Mouse (Mus musculus): ENCODE data around the gene Actr1a.

Gene Actr1a

GRCm38 (mm10) chr19:46395109-46396009 lies at the start of gene Actr1a:
TSS of gene Actr1a (minus strand) at chr19:46395748.
- peak; percentile 96 for DNase-seq

GRCm38 (mm10) chr19:46444209-46444608 lies 48.7 kb upstream of the Actr1a start:
- peak; percentile 85 for DNase-seq

GRCm38 (mm10) chr19:46443509-46443908 lies 48.0 kb upstream of the Actr1a start:
- DNase-seq, result no peak

GRCm38 (mm10) chr19:46435492-46435891 lies 39.9 kb upstream of the Actr1a start:
- DNase-seq, result no peak

GRCm38 (mm10) chr19:46434591-46434990 lies 39.0 kb upstream of the Actr1a start:
- no peak for DNase-seq

GRCm38 (mm10) chr19:46434148-46434547 lies 38.6 kb upstream of the Actr1a start:
- no peak for DNase-seq

GRCm38 (mm10) chr19:46433712-46434111 lies 38.2 kb upstream of the Actr1a start:
- DNase-seq, result no peak

GRCm38 (mm10) chr19:46429250-46429649 lies 33.7 kb upstream of the Actr1a start:
- DNase-seq, result no peak

GRCm38 (mm10) chr19:46426488-46426887 lies 30.9 kb upstream of the Actr1a start:
- DNase-seq, result no peak

- DNase-seq, result no peak
Measured at GRCm38 (mm10) chr19:46425266-46425665, 29.7 kb upstream of the Actr1a start.

GRCm38 (mm10) chr19:46422384-46423338 lies 27.1 kb upstream of the Actr1a start:
- DNase-seq, result peak; percentile 85

- no peak for DNase-seq
Measured at GRCm38 (mm10) chr19:46420410-46420809, 24.9 kb upstream of the Actr1a start.

GRCm38 (mm10) chr19:46418051-46418450 lies 22.5 kb upstream of the Actr1a start:
- no peak for DNase-seq

GRCm38 (mm10) chr19:46416276-46416675 lies 20.7 kb upstream of the Actr1a start:
- DNase-seq, result no peak

GRCm38 (mm10) chr19:46414486-46414885 lies 18.9 kb upstream of the Actr1a start:
- no peak for DNase-seq

- no peak for DNase-seq
Measured at GRCm38 (mm10) chr19:46413969-46414368, 18.4 kb upstream of the Actr1a start.

GRCm38 (mm10) chr19:46412056-46412805 lies 16.7 kb upstream of the Actr1a start:
- no peak for DNase-seq

- DNase-seq, result no peak
Measured at GRCm38 (mm10) chr19:46409506-46409905, 14.0 kb upstream of the Actr1a start.

GRCm38 (mm10) chr19:46406592-46407386 lies 11.2 kb upstream of the Actr1a start:
- no peak for DNase-seq

GRCm38 (mm10) chr19:46404030-46404429 lies 8.5 kb upstream of the Actr1a start:
- DNase-seq, result no peak

- DNase-seq, result no peak
Measured at GRCm38 (mm10) chr19:46400558-46400957, 5.0 kb upstream of the Actr1a start.

GRCm38 (mm10) chr19:46399886-46400285 lies 4.3 kb upstream of the Actr1a start:
- DNase-seq, result no peak

Measured in cerebellum, adult 11 months (tissue).